Mouse (Mus musculus) stomach, embryonic 15.5 days (tissue): ENCODE data around the gene Zfp119a. TPM values are rescaled to one million over a fixed set of nuclear protein-coding genes. Genes with fewer than 3 reads are reported as not detected.

Experiments
- ATAC-seq: fragments of 200-750 bp; cut with Nextera tagmentation; 2 replicates; pipeline ENCODE4 v1.8.0; 2017; ENCODE audit warnings: low read depth, moderate number of reproducible peaks, moderate TSS enrichment; ENCODE audit not compliant: insufficient read depth, low FRiP score
- H3K27ac ChIP-seq: fragments of 300-500 bp; sonication (generic); 2 replicates; pipeline ENCODE4 v1.5.1; 2015; ENCODE audit warnings: mild to moderate bottlenecking, inconsistent platforms
- H3K27me3 ChIP-seq: fragments of 300-500 bp; sonication (generic); replicated peaks from 2 replicates; pipeline ENCODE4 v1.6.1; 2015; ENCODE audit warnings: inconsistent platforms
- H3K36me3 ChIP-seq: fragments of 300-500 bp; sonication (generic); 2 replicates; pipeline ENCODE4 v1.6.1; 2015; ENCODE audit warnings: inconsistent platforms
- H3K4me1 ChIP-seq: fragments of 300-500 bp; sonication (generic); 2 replicates; pipeline ENCODE4 v1.6.1; 2015; ENCODE audit warnings: inconsistent platforms
- H3K4me2 ChIP-seq: fragments of 300-500 bp; sonication (generic); 2 replicates; pipeline ENCODE4 v1.6.1; 2015; ENCODE audit warnings: mild to moderate bottlenecking, inconsistent platforms
- H3K4me3 ChIP-seq: fragments of 300-500 bp; sonication (generic); replicated peaks from 2 replicates; pipeline ENCODE4 v1.5.1; 2015; ENCODE audit warnings: inconsistent platforms
- H3K9ac ChIP-seq: fragments of 300-500 bp; sonication (generic); 2 replicates; pipeline ENCODE4 v1.6.1; 2015; ENCODE audit warnings: inconsistent platforms
- H3K9me3 ChIP-seq: fragments of 300-500 bp; sonication (generic); 2 replicates; pipeline ENCODE4 v1.6.1; 2016; ENCODE audit warnings: inconsistent platforms
- WGBS: fragments of 180-500 bp; shearing (Covaris S2); methylation state at CpG from one replicate; pipeline ENCODE4 v1.1.7; 2015; 5-methylcytosine and 5-hydroxymethylcytosine counted together
- polyA plus RNA-seq: library from polyadenylated mRNA; unstranded; fragments of >200 nt; fragmentation: Nextera tagmentation; extraction: Ambion mirVana; gene quantifications from 2 replicates; pipeline ENCODE4 v1.2.1, GENCODE M21; 2015

Zfp119a gene
- polyA plus RNA-seq, 1 experiment from 2014 or later = 9.4 TPM

DNA sequence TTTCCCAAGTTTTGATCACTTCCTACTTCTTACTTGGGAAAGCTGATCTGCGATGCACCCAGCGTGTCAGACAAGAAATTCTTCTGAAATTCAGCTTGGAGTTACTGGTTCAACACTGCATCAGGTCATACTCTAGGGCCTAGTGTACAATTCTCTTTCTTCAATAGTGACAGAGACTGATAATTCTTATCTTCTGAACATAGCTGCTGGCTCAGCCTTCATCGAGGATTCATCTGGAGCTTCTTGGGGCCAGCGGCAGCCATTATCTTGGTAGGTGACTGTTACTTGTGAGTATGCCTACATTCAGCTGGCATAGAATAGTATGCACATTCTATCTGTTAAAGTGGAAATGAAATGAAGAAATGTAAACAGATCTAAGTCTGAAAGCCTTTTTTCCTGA is 61.9 kb downstream of the Zfp119a start:
- ATAC-seq = no peak
- WGBS = 88% methylated on average over 4 of the region's 4 CpGs
- H3K4me3 ChIP-seq = no peak overlapping the region

More for the DNA sequence above, 61.9 kb downstream of the Zfp119a start:
- Histone ChIP-seq H3K4me1 (no peaks in the 10 kb centered on the region), H3K9ac (no peak overlapping the region), H3K27me3 (no peaks in the 10 kb centered on the region), H3K4me2 (no peak overlapping the region), H3K36me3 (no peaks in the 10 kb centered on the region), H3K27ac (no peak overlapping the region), H3K9me3 (no peaks in the 10 kb centered on the region)

Other genes starting within 250 kb of the Zfp119a start
- 8.6 and 9.0 TPM in 2 replicates for gene Pot1b, start 166.3 kb downstream of the Zfp119a start, polyA plus RNA-seq
- gene Adgre4, start 128.9 kb downstream of the Zfp119a start, polyA plus RNA-seq = 1.0 and 1.1 TPM in 2 replicates
- gene Zfp959, start 13.2 kb upstream of the Zfp119a start, polyA plus RNA-seq = 14.0 and 15.1 TPM in 2 replicates
- 6.1 and 6.9 TPM in 2 replicates for gene Zfp119b, start 70.6 kb upstream of the Zfp119a start, polyA plus RNA-seq
- gene Ebi3, start 73.7 kb upstream of the Zfp119a start, polyA plus RNA-seq = 4.1 TPM in 2 replicates
- 22.0 and 24.8 TPM in 2 replicates for gene Yju2, start 80.2 kb upstream of the Zfp119a start, polyA plus RNA-seq
- 10.4 and 11.1 TPM in 2 replicates for gene Shd, start 91.5 kb upstream of the Zfp119a start, polyA plus RNA-seq
- gene Fsd1, start 107.6 kb upstream of the Zfp119a start, polyA plus RNA-seq = 9.8 and 11.7 TPM in 2 replicates
- gene Stap2, start 126.7 kb upstream of the Zfp119a start, polyA plus RNA-seq = 28.0 and 30.9 TPM in 2 replicates
- 89.7 and 91.8 TPM in 2 replicates for gene Mpnd, start 126.8 kb upstream of the Zfp119a start, polyA plus RNA-seq
- 136 and 142 TPM in 2 replicates for gene Sh3gl1, start 157.7 kb upstream of the Zfp119a start, polyA plus RNA-seq
- gene Chaf1a, start 161.5 kb upstream of the Zfp119a start, polyA plus RNA-seq = 21.7 and 22.4 TPM in 2 replicates
- gene Ubxn6, start 196.1 kb upstream of the Zfp119a start, polyA plus RNA-seq = 32.8 and 36.0 TPM in 2 replicates
- 99.9 and 103 TPM in 2 replicates for gene Hdgfl2, start 200.7 kb upstream of the Zfp119a start, polyA plus RNA-seq
- 0.36 TPM in 2 replicates for gene Plin4, start 230.9 kb upstream of the Zfp119a start, polyA plus RNA-seq
- gene Plin5, start 238.7 kb upstream of the Zfp119a start, polyA plus RNA-seq = 0.42 and 0.59 TPM in 2 replicates
- 0.52 and 1.6 TPM in 2 replicates for gene Lrg1, start 243.1 kb upstream of the Zfp119a start, polyA plus RNA-seq